Mouse (Mus musculus) small intestine, adult 10 weeks (tissue): ENCODE data around the gene C1qtnf12. TPM values are rescaled to one million over a fixed set of nuclear protein-coding genes. Genes with fewer than 3 reads are reported as not detected.

Experiments
- polyA plus RNA-seq: library from polyadenylated mRNA; stranded (reverse); fragments of 350-450 nt; fragmentation: Illumina TruSeq; extraction: RNeasy Lipid Tissue Mini Kit (QIAGEN cat#74804); gene quantifications from one replicate; pipeline ENCODE4 v1.2.3, GENCODE M21; 2014; ENCODE audit warnings: low replicate concordance

The C1qtnf12 gene
- 15.7 TPM for polyA plus RNA-seq

DNA sequence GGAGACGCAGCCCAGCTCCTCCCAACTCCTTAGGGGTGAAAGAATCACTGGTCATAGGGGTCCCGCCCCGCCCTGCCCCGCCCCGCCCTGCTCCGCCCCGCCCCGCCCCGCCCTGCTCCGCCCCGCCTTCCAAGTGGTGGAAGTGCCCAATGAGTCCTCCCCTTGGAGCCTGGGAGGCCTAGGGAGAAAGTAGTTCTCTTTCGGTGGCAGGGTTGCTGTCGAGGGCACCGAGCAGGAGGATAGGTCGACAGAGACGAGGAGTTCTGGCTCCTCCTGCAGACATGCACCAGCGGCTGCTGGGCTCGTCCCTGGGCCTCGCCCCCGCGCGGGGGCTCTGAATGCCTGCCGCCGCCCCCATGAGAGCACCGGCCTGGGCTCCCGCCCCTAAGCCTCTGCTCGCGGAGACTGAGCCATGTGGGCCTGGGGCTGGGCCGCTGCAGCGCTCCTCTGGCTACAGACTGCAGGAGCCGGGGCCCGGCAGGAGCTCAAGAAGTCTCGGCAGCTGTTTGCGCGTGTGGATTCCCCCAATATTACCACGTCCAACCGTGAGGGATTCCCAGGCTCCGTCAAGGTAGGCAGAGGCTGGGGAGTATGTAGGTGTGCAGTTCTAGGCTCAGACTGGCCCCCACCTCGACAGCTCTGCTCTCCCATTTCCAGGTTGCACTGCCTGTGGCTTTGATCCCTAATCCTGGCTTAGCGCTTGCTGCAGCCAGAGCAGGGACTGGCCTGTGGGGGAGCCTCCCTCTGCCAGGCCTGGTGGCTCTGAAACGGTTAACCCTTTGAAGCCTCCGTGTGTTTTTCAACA, at the start of gene C1qtnf12:
Gene C1qtnf12 (plus strand): TSS at position 152 of the 805 bp plus-strand sequence.

GRCm38 (mm10) chr4:155943534-155944249, 18.4 kb upstream of the C1qtnf12 start, which contains the start of gene Ube2j2:
TSS of gene Ube2j2 (plus strand) at chr4:155943831.

DNA sequence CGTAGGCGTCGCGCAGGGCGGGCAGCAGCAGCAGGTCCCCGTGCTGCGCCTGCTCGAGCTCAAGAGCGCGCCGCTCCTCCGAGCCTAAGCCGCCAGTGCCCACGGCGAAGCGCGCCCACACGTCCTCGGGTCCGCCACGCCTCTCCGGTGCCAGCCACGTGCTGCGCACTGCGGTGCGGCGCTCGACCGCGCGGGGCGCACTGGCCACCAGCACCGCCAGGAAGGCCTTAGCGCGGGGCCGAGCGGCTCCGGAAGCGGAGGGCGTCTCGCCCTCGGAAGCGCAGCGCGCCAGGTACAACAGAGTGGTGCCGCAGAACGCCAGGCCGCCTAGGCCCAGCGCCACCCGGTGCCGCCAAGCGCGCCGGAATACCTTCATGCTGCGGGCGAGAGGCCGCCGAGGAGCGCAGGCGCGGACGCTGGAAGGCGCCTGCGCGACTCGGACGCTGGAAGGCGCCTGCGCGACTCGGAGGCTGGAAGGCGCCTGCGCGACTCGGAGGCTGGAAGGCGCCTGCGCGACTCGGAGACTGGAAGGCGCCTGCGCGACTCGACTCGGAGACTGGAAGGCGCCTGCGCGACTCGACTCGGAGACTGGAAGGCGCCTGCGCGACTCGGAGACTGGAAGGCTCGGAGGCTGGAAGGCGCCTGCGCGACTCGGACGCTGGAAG, 30.3 kb downstream of the C1qtnf12 start, which contains the start of the genes B3galt6 and Sdf4:
Gene B3galt6 (minus strand): TSS at position 409 of the 665 bp plus-strand sequence.
Gene Sdf4 (plus strand): TSS at position 632 of the 665 bp plus-strand sequence.

DNA sequence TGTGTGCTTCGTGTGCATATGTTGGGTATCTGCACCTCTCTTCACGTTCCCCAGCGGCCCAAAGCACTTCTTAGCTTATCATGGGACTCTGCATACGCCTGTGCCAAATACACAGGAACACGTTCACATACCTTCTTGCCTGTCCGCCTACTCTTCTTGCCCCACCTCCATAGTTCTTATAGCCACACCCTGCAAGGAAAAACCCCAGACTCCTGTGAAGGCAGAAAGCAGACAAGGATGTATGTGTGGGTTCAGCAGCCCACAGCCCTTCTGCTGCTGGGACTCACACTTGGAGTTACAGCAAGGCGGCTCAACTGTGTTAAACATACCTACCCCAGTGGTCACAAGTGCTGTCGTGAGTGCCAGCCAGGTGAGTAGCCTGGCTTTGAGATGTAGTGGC, 51.5 kb downstream of the C1qtnf12 start, which contains the start of gene Tnfrsf4:
Gene Tnfrsf4 (plus strand): TSS at position 207 of the 400 bp plus-strand sequence.

Other genes with a start within 250 kb of the C1qtnf12 start
- not detected for gene Tmem240, start 227.5 kb upstream of the C1qtnf12 start, polyA plus RNA-seq
- 3.7 TPM for gene Atad3a, start 201.2 kb upstream of the C1qtnf12 start, polyA plus RNA-seq
- 4.6 TPM for gene Vwa1, start 187.6 kb upstream of the C1qtnf12 start, polyA plus RNA-seq
- gene Tmem88b, start 176.4 kb upstream of the C1qtnf12 start, polyA plus RNA-seq = 6.6 TPM
- gene Ankrd65, start 171.9 kb upstream of the C1qtnf12 start, polyA plus RNA-seq = not detected
- gene Mrpl20, start 159.4 kb upstream of the C1qtnf12 start, polyA plus RNA-seq = 36.0 TPM
- gene Ccnl2, start 149.8 kb upstream of the C1qtnf12 start, polyA plus RNA-seq = 101 TPM
- 2.4 TPM for gene Aurkaip1, start 131.0 kb upstream of the C1qtnf12 start, polyA plus RNA-seq
- 22.8 TPM for gene Mxra8, start 122.6 kb upstream of the C1qtnf12 start, polyA plus RNA-seq
- gene Dvl1, start 114.9 kb upstream of the C1qtnf12 start, polyA plus RNA-seq = 2.0 TPM
- not detected for gene Tas1r3, start 99.0 kb upstream of the C1qtnf12 start, polyA plus RNA-seq
- 10.8 TPM for gene Cptp, start 92.9 kb upstream of the C1qtnf12 start, polyA plus RNA-seq
- gene Ints11, start 92.8 kb upstream of the C1qtnf12 start, polyA plus RNA-seq = 1.2 TPM
- gene Pusl1, start 70.5 kb upstream of the C1qtnf12 start, polyA plus RNA-seq = 0.59 TPM
- gene Acap3, start 70.5 kb upstream of the C1qtnf12 start, polyA plus RNA-seq = not detected
- gene Ube2j2, start 18.5 kb upstream of the C1qtnf12 start, polyA plus RNA-seq = 143 TPM
- gene B3galt6, start 30.3 kb downstream of the C1qtnf12 start, polyA plus RNA-seq = 3.5 TPM
- gene Sdf4, start 30.6 kb downstream of the C1qtnf12 start, polyA plus RNA-seq = 126 TPM
- gene Tnfrsf4, start 51.5 kb downstream of the C1qtnf12 start, polyA plus RNA-seq = not detected
- gene Tnfrsf18, start 63.8 kb downstream of the C1qtnf12 start, polyA plus RNA-seq = not detected
- 0.59 TPM for gene Ttll10, start 97.1 kb downstream of the C1qtnf12 start, polyA plus RNA-seq
- 1.2 TPM for gene 9430015G10Rik, start 147.7 kb downstream of the C1qtnf12 start, polyA plus RNA-seq
- gene Rnf223, start 168.2 kb downstream of the C1qtnf12 start, polyA plus RNA-seq = not detected
- gene Agrn, start 235.2 kb downstream of the C1qtnf12 start, polyA plus RNA-seq = 20.5 TPM
- gene Isg15, start 238.5 kb downstream of the C1qtnf12 start, polyA plus RNA-seq = not detected
- 0.67 TPM for gene AW011738, start 241.0 kb downstream of the C1qtnf12 start, polyA plus RNA-seq